Mouse (Mus musculus) small intestine, adult 2 months (tissue): ENCODE results near the gene Ppp2ca.

ENCODE experiments used
- CTCF ChIP-seq: fragments of 200-500 bp; IDR thresholded peaks from 2 replicates; pipeline ENCODE4 v1.5.1; 2012; ENCODE audit warnings: low read depth, mild to moderate bottlenecking, control low read depth, inconsistent platforms, low read length, moderate library complexity, mixed read lengths; ENCODE audit not compliant: insufficient replicate concordance, insufficient read length; ENCODE audit errors: extremely low read depth
- POLR2A ChIP-seq: fragments of 200-500 bp; IDR thresholded peaks from 2 replicates; pipeline ENCODE4 v1.6.1; 2012; ENCODE audit warnings: low read depth, mild to moderate bottlenecking, control low read depth, inconsistent platforms, low read length, moderate library complexity

- TF ChIP-seq POLR2A (no peak), CTCF (no peak)
Measured at GRCm38 (mm10) chr11:52074626-52075470, 23.6 kb upstream of the Ppp2ca start.
